Mouse (Mus musculus) lung, postnatal 0 days (tissue): Measurements from ENCODE around the gene Insl6.

Experiments used
- CTCF ChIP-seq: IDR thresholded peaks from 2 replicates; pipeline ENCODE4 v1.5.1; 2016; ENCODE audit warnings: antibody characterized with exemption, mild to moderate bottlenecking
- EP300 ChIP-seq: IDR thresholded peaks from 2 replicates; pipeline ENCODE4 v1.6.1; 2016; ENCODE audit warnings: antibody characterized with exemption, mild to moderate bottlenecking, control low read depth

GRCm38 (mm10) chr19:29272011-29272809 lies 52.9 kb downstream of the Insl6 start:
- no peak for TF ChIP-seq CTCF
- no peak for TF ChIP-seq EP300
